Mouse (Mus musculus) small intestine, adult 2 months (tissue): ENCODE results near the gene Sds. TPM values are rescaled to one million over a fixed set of nuclear protein-coding genes. Genes with fewer than 3 reads are reported as not detected.

Source experiments
- H3K27ac ChIP-seq: fragments of 200-500 bp; 2 replicates; pipeline ENCODE4 v1.5.1; 2012; ENCODE audit warnings: low read depth, low read length, control low read depth, inconsistent platforms; ENCODE audit not compliant: insufficient read depth
- H3K27me3 ChIP-seq: fragments of 200-500 bp; 2 replicates; pipeline ENCODE4 v1.6.1; 2012; ENCODE audit warnings: mild to moderate bottlenecking, moderate library complexity, low read length, inconsistent platforms; ENCODE audit not compliant: control insufficient read depth, insufficient read depth
- H3K36me3 ChIP-seq: fragments of 200-500 bp; 2 replicates; pipeline ENCODE4 v1.6.1; 2012; ENCODE audit warnings: mild to moderate bottlenecking, low read length, control low read depth, inconsistent platforms; ENCODE audit not compliant: control insufficient read depth, insufficient read depth
- H3K4me1 ChIP-seq: fragments of 200-500 bp; 2 replicates; pipeline ENCODE4 v1.6.1; 2012; ENCODE audit warnings: low read length, inconsistent platforms, mixed read lengths; ENCODE audit not compliant: control insufficient read depth, insufficient read depth, insufficient read length
- H3K4me3 ChIP-seq: fragments of 200-500 bp; 2 replicates; pipeline ENCODE4 v1.5.1; 2012; ENCODE audit warnings: low read depth, mild to moderate bottlenecking, control low read depth, inconsistent platforms, low read length, moderate library complexity
- CTCF ChIP-seq: fragments of 200-500 bp; IDR thresholded peaks from 2 replicates; pipeline ENCODE4 v1.5.1; 2012; ENCODE audit warnings: low read depth, mild to moderate bottlenecking, control low read depth, inconsistent platforms, low read length, moderate library complexity, mixed read lengths; ENCODE audit not compliant: insufficient replicate concordance, insufficient read length; ENCODE audit errors: extremely low read depth
- POLR2A ChIP-seq: fragments of 200-500 bp; IDR thresholded peaks from 2 replicates; pipeline ENCODE4 v1.6.1; 2012; ENCODE audit warnings: low read depth, mild to moderate bottlenecking, control low read depth, inconsistent platforms, low read length, moderate library complexity
- WGBS: fragments of 180-500 bp; shearing (Covaris S2); methylation state at CpG from one replicate; pipeline ENCODE4 v1.1.7; 2018; 5-methylcytosine and 5-hydroxymethylcytosine counted together
- polyA plus RNA-seq: library from polyadenylated mRNA; depleted of rRNA; stranded (reverse); fragments of >200 nt; gene quantifications from 2 replicates; pipeline ENCODE4 v1.2.3, GENCODE M21; 2012

Sds gene
- polyA plus RNA-seq, 1 experiment: not detected

GRCm38 (mm10) chr5:120464321-120464720 lies 12.0 kb upstream of the Sds start:
- WGBS: 88% methylated on average over 4 of the region's 4 CpGs
- H3K27ac ChIP-seq: no peak overlapping the region

DNA sequence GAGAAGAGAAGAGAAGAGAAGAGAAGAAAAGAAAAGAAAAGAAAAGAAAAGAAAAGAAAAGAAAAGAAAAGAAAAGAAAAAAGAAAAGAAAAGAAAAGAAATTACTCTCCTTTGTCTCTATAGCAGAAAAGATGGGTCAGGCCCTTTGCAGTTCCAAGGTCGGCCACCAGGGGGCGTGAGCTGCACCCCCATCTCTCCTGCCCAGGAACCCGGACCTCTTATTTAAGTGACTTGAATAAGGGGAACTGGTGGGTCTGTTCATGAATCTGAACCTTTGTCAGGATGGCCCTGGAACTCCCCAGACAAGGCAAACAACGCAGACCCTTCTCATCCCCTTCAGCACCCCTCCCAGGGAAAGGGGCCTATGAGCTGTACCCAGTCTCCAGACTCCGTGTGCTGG lies 11.3 kb upstream of the Sds start:
- Histone ChIP-seq H3K4me3 (no peak overlapping the region), H3K27me3 (no peaks in the 10 kb centered on the region), H3K27ac (no peak overlapping the region), H3K36me3 (no peaks in the 10 kb centered on the region), H3K4me1 (peaks cover 16% of the 10 kb centered on the region)
- 35% methylated on average over 5 of the region's 5 CpGs for WGBS
- TF ChIP-seq POLR2A (no peak), CTCF (peak; percentile 78; the same call in 1 of the 2 replicates)

More at GRCm38 (mm10) chr5:120464321-120464720, 12.0 kb upstream of the Sds start:
- Histone ChIP-seq H3K4me1 (peaks cover 16% of the 10 kb centered on the region), H3K36me3 (no peaks in the 10 kb centered on the region), H3K4me3 (no peak overlapping the region), H3K27me3 (no peaks in the 10 kb centered on the region)
- TF ChIP-seq CTCF: peak; percentile 44; the same call in 1 of the 2 replicates
- TF ChIP-seq POLR2A: no peak

GRCm38 (mm10) chr5:120465860-120466259 lies 10.5 kb upstream of the Sds start:
- no peak overlapping the region for H3K4me3 ChIP-seq
- H3K4me1 ChIP-seq: peaks cover 16% of the 10 kb centered on the region
- peak overlapping the region; percentile 75; the same call in 1 of the 2 replicates for H3K27ac ChIP-seq
- TF ChIP-seq POLR2A (no peak), CTCF (no peak)
- no peaks in the 10 kb centered on the region for H3K27me3 ChIP-seq
- 18% methylated on average over 6 of the region's 6 CpGs for WGBS
- no peaks in the 10 kb centered on the region for H3K36me3 ChIP-seq

- Histone ChIP-seq H3K27me3 (no peaks in the 10 kb centered on the region), H3K36me3 (no peaks in the 10 kb centered on the region), H3K4me1 (peaks cover 22% of the 10 kb centered on the region), H3K4me3 (peak overlapping the region; percentile 65), H3K27ac (peak overlapping the region; percentile 75)
- no peak for TF ChIP-seq POLR2A
- TF ChIP-seq CTCF: no peak
- 12% methylated on average over 4 of the region's 4 CpGs for WGBS
These were observed 9.3 kb upstream of the Sds start for GRCm38 (mm10) chr5:120467026-120467425.

DNA sequence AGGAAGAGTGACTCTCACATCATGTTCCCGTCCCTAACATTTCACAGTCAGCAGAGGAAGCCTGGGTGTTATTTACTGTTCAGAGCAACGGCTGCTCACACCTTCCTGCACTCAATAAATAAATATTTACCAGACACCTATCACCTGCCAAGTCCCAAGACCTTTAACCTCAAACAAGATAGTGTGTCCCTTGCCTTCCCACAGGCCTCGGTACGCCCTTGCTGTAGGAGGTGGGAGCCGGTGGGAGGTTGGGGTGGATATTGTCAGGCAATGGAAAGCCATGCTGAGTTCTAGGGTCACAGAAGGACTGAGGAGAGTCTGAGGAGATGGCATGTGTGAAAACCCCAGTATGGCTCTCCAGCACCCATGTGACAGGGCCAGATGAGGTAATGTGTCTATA lies 8.0 kb upstream of the Sds start:
- 18% methylated on average over 5 of the region's 5 CpGs for WGBS

GRCm38 (mm10) chr5:120468830-120469229 lies 7.5 kb upstream of the Sds start:
- Histone ChIP-seq H3K27ac (peak overlapping the region; percentile 2; the same call in 1 of the 2 replicates), H3K36me3 (no peaks in the 10 kb centered on the region), H3K4me3 (no peak overlapping the region), H3K27me3 (no peaks in the 10 kb centered on the region), H3K4me1 (peaks cover 22% of the 10 kb centered on the region)
- TF ChIP-seq POLR2A (no peak), CTCF (no peak)
- WGBS: 60% methylated on average over 6 of the region's 6 CpGs

More for the DNA sequence above, 8.0 kb upstream of the Sds start:
- H3K4me3 ChIP-seq: no peak overlapping the region
- no peaks in the 10 kb centered on the region for H3K27me3 ChIP-seq
- TF ChIP-seq CTCF (no peak), POLR2A (no peak)
- H3K4me1 ChIP-seq: peaks cover 22% of the 10 kb centered on the region
- H3K36me3 ChIP-seq: no peaks in the 10 kb centered on the region
- peak overlapping the region; percentile 24; the same call in 1 of the 2 replicates for H3K27ac ChIP-seq

- H3K4me1 ChIP-seq: peaks cover 20% of the 10 kb centered on the region
- no peaks in the 10 kb centered on the region for H3K27me3 ChIP-seq
- TF ChIP-seq POLR2A: no peak
- TF ChIP-seq CTCF: no peak
- no peaks in the 10 kb centered on the region for H3K36me3 ChIP-seq
- H3K27ac ChIP-seq: peak overlapping the region; percentile 2; the same call in 1 of the 2 replicates
- H3K4me3 ChIP-seq: no peak overlapping the region
- 16% methylated on average over 4 of the region's 4 CpGs for WGBS
These were observed 4.8 kb upstream of the Sds start for GRCm38 (mm10) chr5:120471538-120471937.
